Mouse (Mus musculus) neural tube, embryonic 15.5 days (tissue): ENCODE results near the gene 6430531B16Rik. TPM values are rescaled to one million over a fixed set of nuclear protein-coding genes. Genes with fewer than 3 reads are reported as not detected.

Source experiments
- ATAC-seq: fragments of 200-750 bp; cut with Nextera tagmentation; 2 replicates; pipeline ENCODE4 v1.8.0; 2017; ENCODE audit warnings: mild to moderate bottlenecking, moderate TSS enrichment, moderate library complexity; ENCODE audit not compliant: low FRiP score
- H3K27ac ChIP-seq: fragments of 300-500 bp; sonication (generic); replicated peaks from 2 replicates; pipeline ENCODE4 v1.5.1; 2015; ENCODE audit warnings: mild to moderate bottlenecking, inconsistent platforms
- H3K27me3 ChIP-seq: fragments of 300-500 bp; sonication (generic); replicated peaks from 2 replicates; pipeline ENCODE4 v1.6.1; 2015; ENCODE audit warnings: inconsistent platforms
- H3K36me3 ChIP-seq: fragments of 300-500 bp; sonication (generic); 2 replicates; pipeline ENCODE4 v1.6.1; 2015; ENCODE audit warnings: inconsistent platforms
- H3K4me1 ChIP-seq: fragments of 300-500 bp; sonication (generic); 2 replicates; pipeline ENCODE4 v1.6.1; 2015; ENCODE audit warnings: inconsistent platforms
- H3K4me2 ChIP-seq: fragments of 300-500 bp; sonication (generic); 2 replicates; pipeline ENCODE4 v1.6.1; 2015; ENCODE audit warnings: inconsistent platforms, mild to moderate bottlenecking, moderate library complexity
- H3K4me3 ChIP-seq: fragments of 300-500 bp; sonication (generic); replicated peaks from 2 replicates; pipeline ENCODE4 v1.5.1; 2015; ENCODE audit warnings: mild to moderate bottlenecking, inconsistent platforms
- H3K9ac ChIP-seq: fragments of 300-500 bp; sonication (generic); replicated peaks from 2 replicates; pipeline ENCODE4 v1.6.1; 2015; ENCODE audit warnings: mild to moderate bottlenecking, inconsistent platforms
- H3K9me3 ChIP-seq: fragments of 300-500 bp; sonication (generic); replicated peaks from 2 replicates; pipeline ENCODE4 v1.6.1; 2016; ENCODE audit warnings: inconsistent platforms
- WGBS: fragments of 180-500 bp; shearing (Covaris S2); methylation state at CpG from one replicate; pipeline ENCODE4 v1.1.7; 2015; ENCODE audit warnings: mixed read lengths; 5-methylcytosine and 5-hydroxymethylcytosine counted together
- polyA plus RNA-seq: library from polyadenylated mRNA; unstranded; fragments of >200 nt; fragmentation: Nextera tagmentation; extraction: Ambion mirVana; gene quantifications from 2 replicates; pipeline ENCODE4 v1.2.1, GENCODE M21; 2015

The 6430531B16Rik gene
- polyA plus RNA-seq, 1 experiment from 2014 or later = 0.82 TPM

DNA sequence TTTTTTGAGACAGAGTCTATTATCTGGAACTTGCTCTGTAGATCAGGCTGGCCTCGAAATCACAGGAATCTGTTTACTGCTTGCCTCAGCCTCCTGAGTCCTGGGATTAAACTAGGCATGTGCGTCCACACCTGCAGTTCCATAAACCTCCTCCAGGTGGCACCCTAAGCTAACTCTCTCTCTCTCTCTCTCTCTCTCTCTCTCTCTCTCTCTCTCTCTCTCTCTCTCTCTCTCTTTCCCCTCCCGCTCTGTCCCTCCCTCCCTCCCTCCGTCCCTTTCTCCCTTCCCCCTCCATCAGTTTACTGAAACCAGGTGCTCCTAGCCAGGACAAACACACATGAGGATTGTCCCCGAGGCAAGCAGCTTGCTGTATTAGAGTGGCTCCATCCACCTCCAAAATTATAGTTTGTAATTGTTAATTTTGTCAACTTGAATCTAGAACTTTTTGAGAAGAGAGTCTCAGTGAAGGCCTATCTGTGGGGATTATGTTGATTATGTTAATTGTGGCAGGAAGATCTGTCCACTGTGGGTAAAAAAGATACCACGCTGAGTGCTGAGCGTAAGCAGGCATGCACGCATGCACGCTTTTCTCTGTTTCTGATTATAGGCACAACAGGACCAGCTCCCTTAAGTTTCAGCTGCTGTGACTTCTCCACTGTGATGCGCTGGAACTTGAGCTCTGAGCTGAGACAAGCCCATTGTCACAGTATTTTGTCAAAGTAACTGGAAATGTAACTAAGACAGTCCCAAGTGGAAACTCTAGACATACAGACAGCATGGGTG is 9.0 kb downstream of the 6430531B16Rik start:
- Histone ChIP-seq H3K9ac (no peak overlapping the region), H3K36me3 (no peaks in the 10 kb centered on the region), H3K27me3 (no peaks in the 10 kb centered on the region; the same call in 1 of the 2 replicates), H3K4me1 (no peaks in the 10 kb centered on the region), H3K9me3 (no peaks in the 10 kb centered on the region), H3K27ac (no peak overlapping the region), H3K4me2 (no peak overlapping the region), H3K4me3 (no peak overlapping the region)
- ATAC-seq = peak; percentile 49; the same call in 1 of the 2 replicates
- WGBS = 38% methylated on average over 10 of the region's 10 CpGs

GRCm38 (mm10) chr7:139968428-139968827 is 10.1 kb downstream of the 6430531B16Rik start:
- Histone ChIP-seq H3K9ac (no peak overlapping the region), H3K36me3 (no peaks in the 10 kb centered on the region), H3K4me3 (no peak overlapping the region), H3K27me3 (no peaks in the 10 kb centered on the region; the same call in 1 of the 2 replicates), H3K4me1 (no peaks in the 10 kb centered on the region), H3K27ac (no peak overlapping the region), H3K4me2 (no peak overlapping the region), H3K9me3 (no peaks in the 10 kb centered on the region)
- WGBS = 53% methylated on average over 5 of the region's 5 CpGs
- ATAC-seq = no peak

DNA sequence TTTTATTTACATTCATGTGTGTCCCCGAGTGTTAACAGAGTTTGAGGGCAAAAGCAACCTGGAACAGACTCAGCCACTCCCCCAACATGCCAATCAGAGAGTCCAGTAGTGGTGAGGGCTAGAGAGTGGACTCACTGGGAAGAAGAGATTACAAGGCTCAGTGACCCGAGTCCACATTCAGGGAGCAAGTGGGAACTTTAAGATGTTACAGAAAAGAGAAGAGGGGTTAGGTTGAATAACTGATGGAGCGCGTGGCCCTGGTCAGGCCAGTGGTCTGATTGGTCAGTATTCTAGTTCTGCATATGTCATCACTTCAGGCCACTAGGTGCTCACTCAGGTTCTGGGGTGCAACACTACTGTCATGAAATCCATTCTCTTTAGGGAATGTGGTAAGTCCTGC is 11.4 kb downstream of the 6430531B16Rik start:
- no peaks in the 10 kb centered on the region for H3K9me3 ChIP-seq
- H3K36me3 ChIP-seq = no peaks in the 10 kb centered on the region
- H3K27ac ChIP-seq = no peak overlapping the region
- H3K27me3 ChIP-seq = no peaks in the 10 kb centered on the region; the same call in 1 of the 2 replicates
- no peak overlapping the region for H3K4me3 ChIP-seq
- H3K9ac ChIP-seq = no peak overlapping the region
- 24% methylated on average over 4 of the region's 4 CpGs for WGBS
- no peak overlapping the region for H3K4me2 ChIP-seq
- no peaks in the 10 kb centered on the region for H3K4me1 ChIP-seq
- no peak for ATAC-seq

GRCm38 (mm10) chr7:139963814-139964213 is 14.7 kb downstream of the 6430531B16Rik start:
- Histone ChIP-seq H3K4me3 (no peak overlapping the region), H3K4me1 (no peaks in the 10 kb centered on the region), H3K4me2 (no peak overlapping the region), H3K9ac (no peak overlapping the region), H3K9me3 (no peaks in the 10 kb centered on the region), H3K27ac (no peak overlapping the region), H3K27me3 (no peaks in the 10 kb centered on the region; the same call in 1 of the 2 replicates), H3K36me3 (no peaks in the 10 kb centered on the region)
- 56% methylated on average over 4 of the region's 4 CpGs for WGBS
- no peak for ATAC-seq

GRCm38 (mm10) chr7:139961141-139961540 is 17.4 kb downstream of the 6430531B16Rik start:
- WGBS = 91% methylated on average over 10 of the region's 10 CpGs
- no peak for ATAC-seq
- H3K4me2 ChIP-seq = no peak overlapping the region

GRCm38 (mm10) chr7:139957958-139958357 is 20.6 kb downstream of the 6430531B16Rik start:
- 29% methylated on average over 11 of the region's 11 CpGs for WGBS
- Histone ChIP-seq H3K4me2 (no peak overlapping the region), H3K9ac (no peak overlapping the region), H3K27me3 (0 out of 2 replicates have a peak, but pooled peaks cover 4% of the 10 kb centered on the region), H3K27ac (no peak overlapping the region), H3K4me3 (no peak overlapping the region), H3K9me3 (no peaks in the 10 kb centered on the region), H3K4me1 (no peaks in the 10 kb centered on the region), H3K36me3 (no peaks in the 10 kb centered on the region)
- ATAC-seq = no peak

More at GRCm38 (mm10) chr7:139961141-139961540, 17.4 kb downstream of the 6430531B16Rik start:
- Histone ChIP-seq H3K4me1 (no peaks in the 10 kb centered on the region), H3K9ac (no peak overlapping the region), H3K36me3 (no peaks in the 10 kb centered on the region), H3K27me3 (no peaks in the 10 kb centered on the region), H3K9me3 (no peaks in the 10 kb centered on the region), H3K27ac (no peak overlapping the region), H3K4me3 (no peak overlapping the region)

- 67% methylated on average over 11 of the region's 11 CpGs for WGBS
- Histone ChIP-seq H3K4me3 (no peak overlapping the region), H3K9me3 (no peaks in the 10 kb centered on the region), H3K27me3 (peaks cover 6% of the 10 kb centered on the region; the same call in 1 of the 2 replicates), H3K36me3 (no peaks in the 10 kb centered on the region), H3K27ac (no peak overlapping the region), H3K4me1 (no peaks in the 10 kb centered on the region), H3K4me2 (no peak overlapping the region), H3K9ac (no peak overlapping the region)
- ATAC-seq = no peak
Measured at GRCm38 (mm10) chr7:139957437-139957836, 21.1 kb downstream of the 6430531B16Rik start.

DNA sequence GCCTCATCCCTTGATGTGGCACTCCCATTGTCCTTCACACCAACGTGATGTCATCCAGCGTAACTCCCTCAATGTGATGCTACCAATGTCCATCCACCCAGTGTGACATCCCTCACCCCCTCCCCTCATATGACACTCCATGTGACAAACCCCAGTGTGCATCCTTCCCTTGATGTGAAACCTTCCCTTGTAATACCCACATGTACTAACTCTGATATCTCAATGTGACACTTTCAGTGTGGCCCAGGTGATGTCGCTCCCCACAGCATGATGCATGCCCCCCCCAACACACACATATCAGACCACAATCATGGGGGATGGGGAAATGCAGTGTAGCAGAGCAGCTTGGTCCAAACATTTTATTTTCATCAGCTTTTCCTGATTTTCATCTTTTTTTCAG is 21.9 kb downstream of the 6430531B16Rik start:
- Histone ChIP-seq H3K27ac (no peak overlapping the region), H3K4me3 (no peak overlapping the region), H3K36me3 (no peaks in the 10 kb centered on the region), H3K27me3 (peaks cover 13% of the 10 kb centered on the region), H3K4me1 (no peaks in the 10 kb centered on the region), H3K4me2 (no peak overlapping the region), H3K9me3 (no peaks in the 10 kb centered on the region), H3K9ac (no peak overlapping the region)
- ATAC-seq = no peak
- WGBS = 79% methylated on average over 3 of the region's 3 CpGs

DNA sequence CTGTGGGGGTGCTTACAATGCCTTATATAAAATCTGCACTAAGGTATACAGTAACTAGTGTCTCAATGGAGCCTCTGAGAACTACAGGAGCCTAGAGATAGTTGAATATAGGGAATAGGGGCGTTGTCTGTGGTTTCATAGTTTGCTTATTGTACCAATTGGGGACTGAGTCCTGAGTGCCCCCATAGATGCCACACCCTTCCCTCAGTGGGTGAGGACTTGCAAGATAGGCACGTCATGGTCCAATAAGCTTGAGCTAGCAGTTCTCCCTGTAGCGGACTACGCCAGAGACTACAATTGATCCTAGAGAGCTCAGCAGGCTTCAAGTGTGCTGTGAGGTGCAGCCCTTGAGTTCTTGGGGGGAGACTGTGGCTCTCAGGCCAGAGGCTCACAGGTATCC is 23.1 kb downstream of the 6430531B16Rik start:
- Histone ChIP-seq H3K4me3 (no peak overlapping the region), H3K36me3 (no peaks in the 10 kb centered on the region), H3K27me3 (peaks cover 22% of the 10 kb centered on the region), H3K4me2 (no peak overlapping the region), H3K27ac (no peak overlapping the region), H3K9ac (no peak overlapping the region), H3K4me1 (peaks cover 7% of the 10 kb centered on the region), H3K9me3 (no peaks in the 10 kb centered on the region)
- WGBS = 87% methylated on average over 4 of the region's 4 CpGs
- ATAC-seq = no peak

DNA sequence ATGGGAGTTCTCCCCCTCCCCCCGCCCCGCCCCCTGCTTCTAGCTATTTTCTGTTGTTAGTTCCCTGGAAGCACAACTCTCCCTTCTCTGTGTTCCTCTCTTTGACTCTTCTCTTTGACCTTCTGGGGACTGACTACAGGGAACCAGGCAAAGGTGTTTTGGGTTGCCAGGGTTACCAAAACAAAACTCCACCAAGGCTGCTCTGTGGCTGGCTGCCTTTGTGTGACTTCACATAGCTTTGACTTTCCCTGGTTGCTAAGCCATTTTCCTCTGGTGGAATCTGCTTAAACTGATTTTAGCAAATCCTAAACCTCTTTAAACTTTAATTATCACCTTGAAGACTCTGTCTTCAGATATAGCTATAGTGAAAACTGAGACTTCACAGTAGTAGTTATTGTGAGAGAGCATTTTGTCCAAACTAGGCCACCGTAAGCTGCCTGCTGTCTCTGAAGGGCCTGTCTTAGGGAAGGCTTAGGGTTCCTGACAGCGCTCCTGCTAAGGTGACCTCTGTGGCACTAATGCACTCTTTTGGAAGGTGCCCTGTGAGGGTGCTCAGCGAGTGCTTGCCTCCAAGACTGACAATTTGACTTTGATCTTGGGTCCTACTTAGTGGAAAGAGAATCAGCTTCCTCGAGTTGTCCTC is 26.4 kb downstream of the 6430531B16Rik start:
- H3K27me3 ChIP-seq = peaks cover 56% of the 10 kb centered on the region

GRCm38 (mm10) chr7:139951079-139951478 is 27.5 kb downstream of the 6430531B16Rik start:
- H3K36me3 ChIP-seq = no peaks in the 10 kb centered on the region
- H3K9me3 ChIP-seq = no peaks in the 10 kb centered on the region
- 7% methylated on average over 16 of the region's 16 CpGs for WGBS
- H3K9ac ChIP-seq = 0 out of 2 replicates have a peak overlapping the region, but pooled peaks have one; percentile 45
- H3K27me3 ChIP-seq = peaks cover 65% of the 10 kb centered on the region
- ATAC-seq = no peak
- H3K4me1 ChIP-seq = peaks cover 17% of the 10 kb centered on the region
- H3K4me3 ChIP-seq = peak overlapping the region; percentile 44
- no peak overlapping the region for H3K27ac ChIP-seq
- H3K4me2 ChIP-seq = peak overlapping the region; percentile 84

More for the DNA sequence above, 26.4 kb downstream of the 6430531B16Rik start:
- Histone ChIP-seq H3K9me3 (no peaks in the 10 kb centered on the region), H3K4me2 (no peak overlapping the region), H3K27ac (no peak overlapping the region), H3K4me1 (peaks cover 17% of the 10 kb centered on the region), H3K36me3 (no peaks in the 10 kb centered on the region), H3K9ac (no peak overlapping the region), H3K4me3 (no peak overlapping the region)
- no peak for ATAC-seq
- WGBS = 58% methylated on average over 6 of the region's 6 CpGs
